Mouse (Mus musculus): ENCODE measurements around the gene Cops7a. TPM values are rescaled to one million over a fixed set of nuclear protein-coding genes. Genes with fewer than 3 reads are reported as not detected.

The Cops7a gene
- polyA plus RNA-seq, 1 experiment from 2014 or later, result 99.8 TPM

GRCm38 (mm10) chr6:124930231-124930630 is 35.1 kb downstream of the Cops7a start:
- no peak overlapping the region for H3K27ac ChIP-seq
- H3K4me1 ChIP-seq, result peaks cover 20% of the 10 kb centered on the region
- 48% methylated on average over 1 of the region's 1 CpGs for WGBS
- no peak for ATAC-seq (ENCODE audit: low FRiP score, low read depth)
- H3K36me3 ChIP-seq, result peaks cover 26% of the 10 kb centered on the region
- H3K27me3 ChIP-seq (replicated peaks), result no peaks in the 10 kb centered on the region
- H3K9ac ChIP-seq, result 0 out of 2 replicates have a peak overlapping the region, but pooled peaks have one; percentile 21
- H3K4me2 ChIP-seq (replicated peaks), result peak overlapping the region; percentile 92
- no peaks in the 10 kb centered on the region for H3K9me3 ChIP-seq
- peak overlapping the region; percentile 97; the same call in 1 of the 2 replicates for H3K4me3 ChIP-seq

DNA sequence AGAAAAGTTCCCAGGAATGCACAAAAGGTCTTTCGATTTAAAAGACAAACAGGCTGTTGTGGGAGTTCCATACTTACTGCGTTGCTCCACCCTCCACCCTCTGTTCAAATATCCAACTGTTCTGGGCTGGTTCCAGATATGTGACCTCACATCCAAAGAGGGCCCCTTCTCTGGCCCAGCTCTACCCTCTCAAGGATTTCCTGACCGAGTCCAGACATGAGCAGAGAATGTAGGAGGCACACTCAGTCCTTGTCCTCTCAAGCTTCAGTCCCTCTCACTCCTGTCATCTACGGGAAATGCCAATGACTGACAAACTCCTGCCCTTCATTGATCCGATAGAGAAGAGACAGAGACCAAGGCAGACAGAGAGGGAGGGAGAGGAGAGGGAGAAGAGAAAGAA is 39.4 kb downstream of the Cops7a start:
- ATAC-seq (ENCODE audit: low FRiP score, low read depth), result no peak
- Histone ChIP-seq H3K27ac (no peak overlapping the region), H3K4me2 (replicated peaks) (no peak overlapping the region), H3K4me3 (no peak overlapping the region), H3K27me3 (replicated peaks) (no peaks in the 10 kb centered on the region), H3K9me3 (no peaks in the 10 kb centered on the region), H3K4me1 (peaks cover 9% of the 10 kb centered on the region), H3K36me3 (no peaks in the 10 kb centered on the region), H3K9ac (no peak overlapping the region)
- WGBS, result 62% methylated on average over 5 of the region's 5 CpGs

DNA sequence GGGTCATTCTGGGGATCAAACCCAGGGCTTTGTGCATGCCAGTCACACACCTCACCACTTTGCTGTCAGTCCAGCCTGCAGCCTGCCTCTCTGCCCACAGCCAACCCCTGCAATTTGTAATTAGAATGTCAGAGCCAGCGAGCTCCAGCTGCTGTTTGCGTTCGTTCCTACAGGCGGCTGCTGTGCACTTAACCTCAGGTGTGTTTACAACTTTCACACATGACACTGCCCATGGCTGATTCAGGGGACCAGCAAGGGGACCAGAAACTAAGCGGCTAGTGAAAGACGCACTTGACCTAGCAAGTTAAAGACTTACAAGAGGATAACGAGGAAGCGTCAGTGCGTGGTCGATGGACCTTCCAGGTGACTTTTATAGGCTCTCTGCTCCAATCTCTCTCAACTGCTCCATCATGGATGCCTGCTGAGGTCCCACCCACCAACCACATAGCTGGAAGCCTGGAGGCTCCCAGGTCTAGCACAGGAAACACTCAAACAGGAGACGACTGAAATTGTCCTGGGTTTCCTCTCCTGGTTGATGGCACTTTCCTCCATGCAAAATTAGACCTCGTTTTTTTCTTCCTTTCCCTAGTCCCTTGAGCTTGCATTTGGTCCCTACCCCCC is 40.1 kb downstream of the Cops7a start:
- Histone ChIP-seq H3K27me3 (replicated peaks) (no peaks in the 10 kb centered on the region), H3K4me1 (peaks cover 11% of the 10 kb centered on the region), H3K9me3 (no peaks in the 10 kb centered on the region), H3K36me3 (no peaks in the 10 kb centered on the region), H3K27ac (no peak overlapping the region), H3K4me2 (replicated peaks) (no peak overlapping the region), H3K9ac (no peak overlapping the region), H3K4me3 (no peak overlapping the region)
- no peak for ATAC-seq (ENCODE audit: low FRiP score, low read depth)
- 35% methylated on average over 12 of the region's 12 CpGs for WGBS

GRCm38 (mm10) chr6:124921539-124921938 is 43.8 kb downstream of the Cops7a start:
- no peak overlapping the region for H3K9ac ChIP-seq
- ATAC-seq (ENCODE audit: low FRiP score, low read depth), result no peak
- H3K9me3 ChIP-seq, result no peaks in the 10 kb centered on the region
- H3K27me3 ChIP-seq (replicated peaks), result no peaks in the 10 kb centered on the region
- peaks cover 21% of the 10 kb centered on the region for H3K4me1 ChIP-seq
- no peaks in the 10 kb centered on the region for H3K36me3 ChIP-seq
- 73% methylated on average over 4 of the region's 4 CpGs for WGBS
- H3K27ac ChIP-seq, result no peak overlapping the region
- H3K4me2 ChIP-seq (replicated peaks), result no peak overlapping the region
- no peak overlapping the region for H3K4me3 ChIP-seq

GRCm38 (mm10) chr6:124920318-124921085 is 44.8 kb downstream of the Cops7a start:
- Histone ChIP-seq H3K9ac (0 out of 2 replicates have a peak overlapping the region, but pooled peaks have one; percentile 30), H3K9me3 (no peaks in the 10 kb centered on the region), H3K4me3 (no peak overlapping the region), H3K4me2 (replicated peaks) (peak overlapping the region; percentile 96), H3K27me3 (replicated peaks) (no peaks in the 10 kb centered on the region), H3K27ac (peak overlapping the region; percentile 95), H3K36me3 (no peaks in the 10 kb centered on the region), H3K4me1 (peaks cover 30% of the 10 kb centered on the region)
- WGBS, result 21% methylated on average over 9 of the region's 9 CpGs
- ATAC-seq (ENCODE audit: low FRiP score, low read depth), result no peak

DNA sequence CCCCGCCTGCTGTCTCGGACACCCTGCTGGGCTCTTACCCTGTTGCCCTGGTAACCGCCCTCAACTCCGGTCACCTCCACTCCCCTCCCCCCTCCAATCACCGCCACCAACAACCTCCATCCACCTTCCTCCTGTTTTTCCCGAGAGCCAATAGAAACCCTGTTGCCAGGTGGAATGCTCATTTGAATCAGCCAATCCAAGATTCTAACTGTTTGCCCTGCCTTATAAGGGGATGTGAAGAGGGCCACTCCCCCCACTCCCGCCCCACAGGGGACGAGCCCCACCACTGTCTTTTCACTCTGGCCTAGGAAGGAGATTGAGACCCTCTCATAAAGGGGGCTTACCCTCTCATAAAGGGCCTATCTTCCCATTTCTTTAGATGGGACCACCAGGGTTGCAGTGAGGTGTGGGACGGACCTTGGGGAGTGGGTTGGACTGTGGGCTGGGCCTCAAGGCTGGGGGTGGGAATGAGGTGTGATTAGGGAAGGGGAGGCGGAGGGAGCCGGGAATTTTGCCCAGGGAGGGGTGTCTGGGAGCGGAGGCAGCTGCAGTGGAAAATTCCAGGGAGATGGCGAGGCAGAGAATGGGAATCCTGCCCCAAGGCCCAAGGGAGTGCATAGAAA is 45.5 kb downstream of the Cops7a start, which contains the start of gene Ptms:
TSS of gene Ptms (minus strand) at position 409 of the 623 bp plus-strand sequence.
- WGBS, result under 1% methylated on average over 13 of the region's 13 CpGs
- peak within 1 kb of the TSS; percentile 100 for H3K9ac ChIP-seq
- no peaks in the 10 kb centered on the region for H3K9me3 ChIP-seq
- peak; percentile 80 for ATAC-seq (ENCODE audit: low FRiP score, low read depth)
- peak within 1 kb of the TSS; percentile 95 for H3K27ac ChIP-seq
- peaks cover 37% of the 10 kb centered on the region for H3K4me1 ChIP-seq
- H3K27me3 ChIP-seq (replicated peaks), result no peaks in the 10 kb centered on the region
- 0 out of 2 replicates have a peak within 1 kb of the TSS, but pooled peaks have one; percentile 94 for H3K4me3 ChIP-seq
- peak within 1 kb of the TSS; percentile 96 for H3K4me2 ChIP-seq (replicated peaks)
- H3K36me3 ChIP-seq, result peaks cover 2% of the 10 kb centered on the region

DNA sequence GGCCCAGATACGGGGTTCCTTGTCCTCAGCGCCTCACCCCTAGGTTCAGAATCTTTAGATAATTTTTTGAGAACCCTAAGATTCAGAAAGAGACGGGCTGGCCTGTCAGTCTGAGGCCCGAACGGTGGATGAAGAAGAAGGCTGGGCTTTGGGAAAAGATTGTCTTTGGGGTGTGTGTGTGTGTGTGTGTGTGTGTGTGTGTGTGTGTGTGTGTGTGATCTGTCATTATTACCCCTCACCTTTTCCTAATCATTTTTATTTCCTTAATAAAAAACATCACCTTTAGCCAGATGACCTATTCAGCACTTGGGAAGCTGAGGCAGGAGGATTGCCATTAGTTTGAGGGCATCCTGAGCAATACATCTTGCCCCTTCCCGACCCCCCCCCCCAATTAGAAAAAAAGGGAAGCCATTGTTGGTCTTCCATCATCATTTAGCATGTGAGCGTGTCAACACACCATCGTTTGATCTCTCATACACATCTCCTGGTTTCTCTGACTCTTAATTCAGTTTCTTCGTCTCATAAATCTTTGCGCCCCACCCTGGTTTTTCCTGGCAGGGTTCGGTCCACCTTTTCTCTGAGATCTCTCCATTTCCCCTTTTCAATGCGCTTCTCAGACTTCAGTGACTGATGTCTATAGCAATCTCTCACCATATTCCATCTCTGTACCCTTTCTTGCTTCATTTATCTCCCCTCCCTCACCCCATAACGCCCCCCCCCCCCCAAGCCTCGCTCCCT is 46.3 kb downstream of the Cops7a start:
- peak overlapping the region; percentile 100 for H3K9ac ChIP-seq
- 21% methylated on average over 13 of the region's 14 CpGs for WGBS
- no peaks in the 10 kb centered on the region for H3K27me3 ChIP-seq (replicated peaks)
- peaks cover 44% of the 10 kb centered on the region for H3K4me1 ChIP-seq
- H3K36me3 ChIP-seq, result peaks cover 9% of the 10 kb centered on the region
- no peaks in the 10 kb centered on the region for H3K9me3 ChIP-seq
- ATAC-seq (ENCODE audit: low FRiP score, low read depth), result no peak
- peak overlapping the region; percentile 95 for H3K27ac ChIP-seq
- H3K4me3 ChIP-seq, result peak overlapping the region; percentile 94; the same call in 1 of the 2 replicates
- peak overlapping the region; percentile 96 for H3K4me2 ChIP-seq (replicated peaks)

GRCm38 (mm10) chr6:124918331-124918690 is 47.0 kb downstream of the Cops7a start:
- H3K4me3 ChIP-seq, result peak overlapping the region; percentile 94
- ATAC-seq (ENCODE audit: low FRiP score, low read depth), result no peak
- peaks cover 52% of the 10 kb centered on the region for H3K4me1 ChIP-seq
- 6% methylated on average over 7 of the region's 7 CpGs for WGBS
- peak overlapping the region; percentile 95 for H3K27ac ChIP-seq
- H3K36me3 ChIP-seq, result peaks cover 17% of the 10 kb centered on the region
- no peaks in the 10 kb centered on the region for H3K9me3 ChIP-seq
- peak overlapping the region; percentile 96 for H3K4me2 ChIP-seq (replicated peaks)
- no peaks in the 10 kb centered on the region for H3K27me3 ChIP-seq (replicated peaks)
- peak overlapping the region; percentile 100 for H3K9ac ChIP-seq

GRCm38 (mm10) chr6:124917518-124918330 is 47.6 kb downstream of the Cops7a start:
- peaks cover 23% of the 10 kb centered on the region for H3K36me3 ChIP-seq
- peak overlapping the region; percentile 96 for H3K4me2 ChIP-seq (replicated peaks)
- H3K4me3 ChIP-seq, result peak overlapping the region; percentile 94
- WGBS, result under 1% methylated on average over 89 of the region's 89 CpGs
- peak; percentile 72 for ATAC-seq (ENCODE audit: low FRiP score, low read depth)
- H3K9ac ChIP-seq, result peak overlapping the region; percentile 100
- peaks cover 52% of the 10 kb centered on the region for H3K4me1 ChIP-seq
- no peaks in the 10 kb centered on the region for H3K9me3 ChIP-seq
- H3K27me3 ChIP-seq (replicated peaks), result no peaks in the 10 kb centered on the region
- H3K27ac ChIP-seq, result peak overlapping the region; percentile 100

DNA sequence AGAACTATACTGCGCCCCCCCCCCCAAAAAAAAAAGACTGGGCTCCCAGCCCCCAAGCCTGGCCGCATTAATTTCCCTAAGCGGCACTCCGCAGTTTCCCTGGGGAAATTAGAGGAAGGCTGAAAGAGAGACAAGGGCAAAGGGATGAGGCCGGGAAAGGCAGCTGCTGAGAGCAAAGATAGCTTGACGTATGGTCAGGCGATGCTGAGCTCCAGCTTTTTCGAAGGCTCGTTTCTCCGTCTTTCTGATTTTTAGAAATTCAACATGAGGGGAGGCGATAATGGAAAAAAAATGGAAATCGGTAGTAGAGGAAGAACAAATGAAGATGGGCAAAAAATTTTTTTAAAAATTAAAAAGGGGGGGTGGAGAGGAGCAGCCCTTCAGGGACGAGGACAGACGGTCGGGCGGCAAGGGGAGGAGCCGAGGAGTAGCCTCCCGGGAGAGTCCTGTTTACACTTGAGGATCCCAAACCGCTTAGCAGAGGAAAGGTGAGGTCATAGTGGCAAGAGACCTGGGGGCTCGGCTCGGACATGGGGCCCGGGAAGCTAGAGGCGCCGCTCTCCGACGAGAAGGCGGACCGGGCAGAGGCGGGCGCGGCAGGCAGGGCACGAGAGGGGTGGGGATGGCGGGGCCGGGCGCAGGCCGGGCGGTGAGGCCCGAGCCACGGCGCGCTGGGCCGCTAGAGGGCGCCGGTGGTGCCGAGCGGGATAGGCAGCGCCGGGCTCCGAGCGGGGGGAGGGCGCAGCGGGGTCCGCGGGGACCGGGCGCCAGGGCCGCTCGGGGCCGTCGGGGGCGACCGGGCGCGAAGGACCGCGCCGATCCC is 48.4 kb downstream of the Cops7a start:
- peaks cover 24% of the 10 kb centered on the region for H3K36me3 ChIP-seq
- peak overlapping the region; percentile 94 for H3K4me3 ChIP-seq
- peak overlapping the region; percentile 100 for H3K27ac ChIP-seq
- H3K4me2 ChIP-seq (replicated peaks), result peak overlapping the region; percentile 96
- peak overlapping the region; percentile 100 for H3K9ac ChIP-seq
- H3K27me3 ChIP-seq (replicated peaks), result no peaks in the 10 kb centered on the region
- ATAC-seq (ENCODE audit: low FRiP score, low read depth), result peak; percentile 64
- H3K9me3 ChIP-seq, result no peaks in the 10 kb centered on the region
- H3K4me1 ChIP-seq, result peaks cover 52% of the 10 kb centered on the region
- under 1% methylated on average over 51 of the region's 67 CpGs for WGBS
